Mouse (Mus musculus): ENCODE measurements around the gene Camta1. TPM values are rescaled to one million over a fixed set of nuclear protein-coding genes. Genes with fewer than 3 reads are reported as not detected.

The Camta1 gene
- total RNA-seq, 2 experiments from 2014 or later = 194 to 203 TPM

GRCm38 (mm10) chr4:151752551-151752950 is 109.1 kb downstream of the Camta1 start:
- intact Hi-C loops (cut with DNase I) = no loop called here
- no peak for DNase-seq (ENCODE audit: low spot score in 2 of 2)

GRCm38 (mm10) chr4:151751270-151751945 is 110.3 kb downstream of the Camta1 start:
- intact Hi-C loops (cut with DNase I) = no loop called here
- DNase-seq (ENCODE audit: low spot score in 2 of 2) = peak; percentile 25 to 52

- DNase-seq (ENCODE audit: low spot score in 2 of 2) = no peak
- intact Hi-C loops (cut with DNase I) = no loop called here
Measured at GRCm38 (mm10) chr4:151747723-151748122, 114.0 kb downstream of the Camta1 start.

- no peak for DNase-seq (ENCODE audit: low spot score in 2 of 2)
- intact Hi-C loops (cut with DNase I) = no loop called here
Measured at GRCm38 (mm10) chr4:151746002-151746606, 115.6 kb downstream of the Camta1 start.

- DNase-seq (ENCODE audit: low spot score in 2 of 2) = no peak
- intact Hi-C loops (cut with DNase I) = no loop called here
Measured at GRCm38 (mm10) chr4:151741249-151742137, 120.2 kb downstream of the Camta1 start.

- intact Hi-C loops (cut with DNase I) = no loop called here
- no peak for DNase-seq (ENCODE audit: low spot score in 2 of 2)
Measured at GRCm38 (mm10) chr4:151739348-151739956, 122.2 kb downstream of the Camta1 start.

GRCm38 (mm10) chr4:151738875-151739274 is 122.8 kb downstream of the Camta1 start:
- intact Hi-C loops (cut with DNase I) = no loop called here
- DNase-seq (ENCODE audit: low spot score in 2 of 2) = no peak

GRCm38 (mm10) chr4:151738280-151738679 is 123.4 kb downstream of the Camta1 start:
- intact Hi-C loops (cut with DNase I) = no loop called here
- no peak for DNase-seq (ENCODE audit: low spot score in 2 of 2)

- intact Hi-C loops (cut with DNase I) = no loop called here
- peak in 1 of 2 experiments; percentile 32 for DNase-seq (ENCODE audit: low spot score in 2 of 2)
Measured at GRCm38 (mm10) chr4:151732668-151733067, 129.0 kb downstream of the Camta1 start.

- intact Hi-C loops (cut with DNase I) = no loop called here
- peak in 1 of 2 experiments; percentile 15 for DNase-seq (ENCODE audit: low spot score in 2 of 2)
Measured at GRCm38 (mm10) chr4:151730037-151730759, 131.5 kb downstream of the Camta1 start.

GRCm38 (mm10) chr4:151729116-151729515 is 132.6 kb downstream of the Camta1 start:
- no peak for DNase-seq (ENCODE audit: low spot score in 2 of 2)
- intact Hi-C loops (cut with DNase I) = no loop called here

GRCm38 (mm10) chr4:151728391-151729065 is 133.1 kb downstream of the Camta1 start:
- intact Hi-C loops (cut with DNase I) = no loop called here
- DNase-seq (ENCODE audit: low spot score in 2 of 2) = peak in 1 of 2 experiments; percentile 64

- intact Hi-C loops (cut with DNase I) = no loop called here
Measured at GRCm38 (mm10) chr4:151726396-151726795, 135.3 kb downstream of the Camta1 start.

GRCm38 (mm10) chr4:151724897-151725296 is 136.8 kb downstream of the Camta1 start:
- DNase-seq (ENCODE audit: low spot score in 2 of 2) = no peak
- intact Hi-C loops (cut with DNase I) = no loop called here

More at GRCm38 (mm10) chr4:151726396-151726795, 135.3 kb downstream of the Camta1 start:
- DNase-seq (ENCODE audit: low spot score in 2 of 2) = no peak

- no peak for DNase-seq (ENCODE audit: low spot score in 2 of 2)
- intact Hi-C loops (cut with DNase I) = no loop called here
Measured at GRCm38 (mm10) chr4:151720722-151721467, 140.8 kb downstream of the Camta1 start.

- intact Hi-C loops (cut with DNase I) = no loop called here
- DNase-seq (ENCODE audit: low spot score in 2 of 2) = no peak
Measured at GRCm38 (mm10) chr4:151718866-151719475, 142.7 kb downstream of the Camta1 start.

- intact Hi-C loops (cut with DNase I) = no loop called here
- no peak for DNase-seq (ENCODE audit: low spot score in 2 of 2)
Measured at GRCm38 (mm10) chr4:151717864-151718263, 143.8 kb downstream of the Camta1 start.

Measured in left cerebral cortex, postnatal 14 days (tissue).